Mouse (Mus musculus): Measurements from ENCODE around the gene Emc8. TPM values are rescaled to one million over a fixed set of nuclear protein-coding genes. Genes with fewer than 3 reads are reported as not detected.

Emc8 gene
- total and polyA plus RNA-seq, 2 experiments from 2014 or later = 43.2 to 91.6 TPM

- no peak for DNase-seq (ENCODE audit: low spot score)
- peak; percentile 27; the same call in 1 of the 2 replicates for TF ChIP-seq CTCF (IDR thresholded peaks at IDR 0.05)
- no peaks in the 10 kb centered on the region for H3K4me1 ChIP-seq (ENCODE audit: insufficient read depth, low read length)
- no peak overlapping the region for H3K4me3 ChIP-seq (ENCODE audit: low read depth, low read length)
- H3K36me3 ChIP-seq (ENCODE audit: insufficient read depth, low read length) = no peaks in the 10 kb centered on the region
- no peaks in the 10 kb centered on the region for H3K9me3 ChIP-seq (ENCODE audit: low read length)
- no peak overlapping the region for H3K4me2 ChIP-seq (ENCODE audit: low read depth, low read length, poor library complexity, severe bottlenecking)
- no peak overlapping the region for H3K9ac ChIP-seq (replicated peaks; ENCODE audit: low read length, poor library complexity, severe bottlenecking)
- 75% methylated on average over 10 of the region's 10 CpGs for WGBS
- no peaks in the 10 kb centered on the region for H3K27me3 ChIP-seq (ENCODE audit: insufficient read depth, low read length)
- no peak for ATAC-seq (ENCODE audit: low FRiP score)
- no peak overlapping the region for H3K27ac ChIP-seq (ENCODE audit: low read depth, low read length)
Measured at GRCm38 (mm10) chr8:120642031-120642662, 26.2 kb downstream of the Emc8 start.

GRCm38 (mm10) chr8:120641245-120641644 lies 27.1 kb downstream of the Emc8 start:
- ATAC-seq (ENCODE audit: low FRiP score) = no peak
- no peak overlapping the region for H3K9ac ChIP-seq (replicated peaks; ENCODE audit: low read length, poor library complexity, severe bottlenecking)

GRCm38 (mm10) chr8:120634329-120634839 lies 34.0 kb downstream of the Emc8 start:
- Histone ChIP-seq H3K27ac (ENCODE audit: low read depth, low read length) (no peak overlapping the region; the same call in 1 of the 2 replicates), H3K9ac (replicated peaks; ENCODE audit: low read length, poor library complexity, severe bottlenecking) (peak overlapping the region; percentile 85), H3K4me2 (ENCODE audit: low read depth, low read length, poor library complexity, severe bottlenecking) (peak overlapping the region; percentile 96), H3K4me3 (ENCODE audit: low read depth, low read length) (peak overlapping the region; percentile 71), H3K4me1 (ENCODE audit: insufficient read depth, low read length) (0 out of 2 replicates have a peak, but pooled peaks cover 3% of the 10 kb centered on the region), H3K36me3 (ENCODE audit: insufficient read depth, low read length) (no peaks in the 10 kb centered on the region), H3K9me3 (ENCODE audit: low read length) (no peaks in the 10 kb centered on the region), H3K27me3 (ENCODE audit: insufficient read depth, low read length) (no peaks in the 10 kb centered on the region)
- TF ChIP-seq CTCF (IDR thresholded peaks at IDR 0.05) = no peak
- peak; percentile 45 for ATAC-seq (ENCODE audit: low FRiP score)
- peak; percentile 26 for DNase-seq (ENCODE audit: low spot score)
- under 1% methylated on average over 25 of the region's 42 CpGs for WGBS

More at GRCm38 (mm10) chr8:120641245-120641644, 27.1 kb downstream of the Emc8 start:
- no peaks in the 10 kb centered on the region for H3K27me3 ChIP-seq (ENCODE audit: insufficient read depth, low read length)
- no peak for TF ChIP-seq CTCF (IDR thresholded peaks at IDR 0.05)
- H3K4me3 ChIP-seq (ENCODE audit: low read depth, low read length) = no peak overlapping the region
- no peaks in the 10 kb centered on the region for H3K9me3 ChIP-seq (ENCODE audit: low read length)
- no peaks in the 10 kb centered on the region for H3K4me1 ChIP-seq (ENCODE audit: insufficient read depth, low read length)
- 9% methylated on average over 8 of the region's 8 CpGs for whole genome bisulfite sequencing
- DNase-seq (ENCODE audit: low spot score) = no peak
- H3K4me2 ChIP-seq (ENCODE audit: low read depth, low read length, poor library complexity, severe bottlenecking) = no peak overlapping the region
- 0 out of 2 replicates have a peak overlapping the region, but pooled peaks have one; percentile 26 for H3K27ac ChIP-seq (ENCODE audit: low read depth, low read length)
- H3K36me3 ChIP-seq (ENCODE audit: insufficient read depth, low read length) = no peaks in the 10 kb centered on the region

- Histone ChIP-seq H3K36me3 (ENCODE audit: insufficient read depth, low read length) (no peaks in the 10 kb centered on the region), H3K4me1 (ENCODE audit: insufficient read depth, low read length) (0 out of 2 replicates have a peak, but pooled peaks cover 3% of the 10 kb centered on the region), H3K4me2 (ENCODE audit: low read depth, low read length, poor library complexity, severe bottlenecking) (peak overlapping the region; percentile 96), H3K27me3 (ENCODE audit: insufficient read depth, low read length) (no peaks in the 10 kb centered on the region), H3K27ac (ENCODE audit: low read depth, low read length) (no peak overlapping the region; the same call in 1 of the 2 replicates), H3K9me3 (ENCODE audit: low read length) (no peaks in the 10 kb centered on the region), H3K4me3 (ENCODE audit: low read depth, low read length) (peak overlapping the region; percentile 71), H3K9ac (replicated peaks; ENCODE audit: low read length, poor library complexity, severe bottlenecking) (peak overlapping the region; percentile 85)
- peak; percentile 27 for DNase-seq (ENCODE audit: low spot score)
- ATAC-seq (ENCODE audit: low FRiP score) = peak; percentile 57
- no peak for TF ChIP-seq CTCF (IDR thresholded peaks at IDR 0.05)
- WGBS = under 1% methylated on average over 42 of the region's 44 CpGs
Measured at GRCm38 (mm10) chr8:120633665-120634271, 34.6 kb downstream of the Emc8 start.

- peak overlapping the region; percentile 85 for H3K9ac ChIP-seq (replicated peaks; ENCODE audit: low read length, poor library complexity, severe bottlenecking)
- DNase-seq (ENCODE audit: low spot score) = no peak
- WGBS = 17% methylated on average over 17 of the region's 17 CpGs
- peak overlapping the region; percentile 96 for H3K4me2 ChIP-seq (ENCODE audit: low read depth, low read length, poor library complexity, severe bottlenecking)
- 0 out of 2 replicates have a peak, but pooled peaks cover 3% of the 10 kb centered on the region for H3K4me1 ChIP-seq (ENCODE audit: insufficient read depth, low read length)
- no peak for ATAC-seq (ENCODE audit: low FRiP score)
- peak overlapping the region; percentile 71 for H3K4me3 ChIP-seq (ENCODE audit: low read depth, low read length)
- H3K36me3 ChIP-seq (ENCODE audit: insufficient read depth, low read length) = no peaks in the 10 kb centered on the region
- no peaks in the 10 kb centered on the region for H3K27me3 ChIP-seq (ENCODE audit: insufficient read depth, low read length)
- TF ChIP-seq CTCF (IDR thresholded peaks at IDR 0.05) = no peak
- no peaks in the 10 kb centered on the region for H3K9me3 ChIP-seq (ENCODE audit: low read length)
- no peak overlapping the region for H3K27ac ChIP-seq (ENCODE audit: low read depth, low read length)
Measured at GRCm38 (mm10) chr8:120632969-120633664, 35.3 kb downstream of the Emc8 start.
